Mouse (Mus musculus) embryonic facial prominence, embryonic 15.5 days (tissue): ENCODE measurements around the gene Amn1. TPM values are rescaled to one million over a fixed set of nuclear protein-coding genes. Genes with fewer than 3 reads are reported as not detected.

Experiments used
- ATAC-seq: fragments of 200-750 bp; cut with Nextera tagmentation; 2 replicates; pipeline ENCODE4 v1.8.0; 2017; ENCODE audit warnings: low read depth, moderate TSS enrichment; ENCODE audit not compliant: insufficient number of reproducible peaks, low FRiP score, low TSS enrichment
- H3K27ac ChIP-seq: fragments of 300-500 bp; sonication (generic); replicated peaks from 2 replicates; pipeline ENCODE4 v1.5.1; 2015; ENCODE audit warnings: mild to moderate bottlenecking, inconsistent platforms
- H3K27me3 ChIP-seq: fragments of 300-500 bp; sonication (generic); 2 replicates; pipeline ENCODE4 v1.6.1; 2015; ENCODE audit warnings: inconsistent platforms
- H3K36me3 ChIP-seq: fragments of 300-500 bp; sonication (generic); 2 replicates; pipeline ENCODE4 v1.6.1; 2015; ENCODE audit warnings: mild to moderate bottlenecking, inconsistent platforms
- H3K4me1 ChIP-seq: fragments of 300-500 bp; sonication (generic); 2 replicates; pipeline ENCODE4 v1.6.1; 2015; ENCODE audit warnings: inconsistent platforms
- H3K4me2 ChIP-seq: fragments of 300-500 bp; sonication (generic); replicated peaks from 2 replicates; pipeline ENCODE4 v1.6.1; 2015; ENCODE audit warnings: mild to moderate bottlenecking, inconsistent platforms
- H3K4me3 ChIP-seq: fragments of 300-500 bp; sonication (generic); replicated peaks from 2 replicates; pipeline ENCODE4 v1.5.1; 2015; ENCODE audit warnings: mild to moderate bottlenecking, inconsistent platforms
- H3K9ac ChIP-seq: fragments of 300-500 bp; sonication (generic); 2 replicates; pipeline ENCODE4 v1.6.1; 2015; ENCODE audit warnings: inconsistent platforms
- H3K9me3 ChIP-seq: fragments of 300-500 bp; sonication (generic); replicated peaks from 2 replicates; pipeline ENCODE4 v1.6.1; 2016; ENCODE audit warnings: inconsistent platforms
- WGBS: fragments of 180-500 bp; shearing (Covaris S2); methylation state at CpG from one replicate; pipeline ENCODE4 v1.1.7; 2015; 5-methylcytosine and 5-hydroxymethylcytosine counted together
- polyA plus RNA-seq: library from polyadenylated mRNA; unstranded; fragments of >200 nt; fragmentation: Nextera tagmentation; extraction: Ambion mirVana; gene quantifications from 2 replicates; pipeline ENCODE4 v1.2.1, GENCODE M21; 2015

The Amn1 gene
- polyA plus RNA-seq, 1 experiment from 2014 or later = 29.7 TPM

GRCm38 (mm10) chr6:149154116-149155030, 34.1 kb downstream of the Amn1 start:
- peaks cover 29% of the 10 kb centered on the region for H3K36me3 ChIP-seq
- no peak overlapping the region for H3K27ac ChIP-seq
- H3K9me3 ChIP-seq = no peaks in the 10 kb centered on the region
- no peak overlapping the region for H3K9ac ChIP-seq
- 28% methylated on average over 8 of the region's 8 CpGs for WGBS
- no peaks in the 10 kb centered on the region for H3K4me1 ChIP-seq
- no peak overlapping the region for H3K4me3 ChIP-seq
- H3K4me2 ChIP-seq = no peak overlapping the region
- no peaks in the 10 kb centered on the region for H3K27me3 ChIP-seq
- no peak for ATAC-seq

- no peaks in the 10 kb centered on the region for H3K27me3 ChIP-seq
- no peak overlapping the region for H3K4me3 ChIP-seq
- WGBS = 40% methylated on average over 6 of the region's 6 CpGs
- H3K9ac ChIP-seq = no peak overlapping the region
- peaks cover 23% of the 10 kb centered on the region for H3K36me3 ChIP-seq
- H3K4me2 ChIP-seq = no peak overlapping the region
- no peak for ATAC-seq
- no peaks in the 10 kb centered on the region for H3K4me1 ChIP-seq
- H3K9me3 ChIP-seq = no peaks in the 10 kb centered on the region
- H3K27ac ChIP-seq = no peak overlapping the region
Observed at GRCm38 (mm10) chr6:149153473-149154115, 34.9 kb downstream of the Amn1 start.

DNA sequence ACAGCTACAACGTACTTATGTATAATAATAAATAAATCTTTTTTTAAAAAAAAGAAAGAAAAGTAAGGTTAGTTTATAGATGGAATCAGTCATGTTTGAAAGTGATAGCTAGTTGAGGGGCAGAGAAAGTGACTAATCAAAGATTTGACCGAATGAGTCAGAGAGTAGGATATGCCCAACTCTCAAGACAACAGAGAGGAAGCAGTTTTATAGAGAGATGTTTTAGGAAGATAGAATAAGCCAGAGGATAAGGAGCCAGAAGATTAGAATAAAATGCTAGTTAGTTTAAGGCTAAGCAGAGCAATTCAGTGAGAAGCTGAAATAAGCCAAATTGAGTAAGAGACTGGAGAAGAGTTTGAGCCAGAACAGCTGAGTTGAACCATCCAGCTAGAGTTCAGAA, 36.4 kb downstream of the Amn1 start:
- Histone ChIP-seq H3K4me1 (no peaks in the 10 kb centered on the region), H3K9ac (no peak overlapping the region)
- WGBS = 86% methylated on average over 2 of the region's 2 CpGs

DNA sequence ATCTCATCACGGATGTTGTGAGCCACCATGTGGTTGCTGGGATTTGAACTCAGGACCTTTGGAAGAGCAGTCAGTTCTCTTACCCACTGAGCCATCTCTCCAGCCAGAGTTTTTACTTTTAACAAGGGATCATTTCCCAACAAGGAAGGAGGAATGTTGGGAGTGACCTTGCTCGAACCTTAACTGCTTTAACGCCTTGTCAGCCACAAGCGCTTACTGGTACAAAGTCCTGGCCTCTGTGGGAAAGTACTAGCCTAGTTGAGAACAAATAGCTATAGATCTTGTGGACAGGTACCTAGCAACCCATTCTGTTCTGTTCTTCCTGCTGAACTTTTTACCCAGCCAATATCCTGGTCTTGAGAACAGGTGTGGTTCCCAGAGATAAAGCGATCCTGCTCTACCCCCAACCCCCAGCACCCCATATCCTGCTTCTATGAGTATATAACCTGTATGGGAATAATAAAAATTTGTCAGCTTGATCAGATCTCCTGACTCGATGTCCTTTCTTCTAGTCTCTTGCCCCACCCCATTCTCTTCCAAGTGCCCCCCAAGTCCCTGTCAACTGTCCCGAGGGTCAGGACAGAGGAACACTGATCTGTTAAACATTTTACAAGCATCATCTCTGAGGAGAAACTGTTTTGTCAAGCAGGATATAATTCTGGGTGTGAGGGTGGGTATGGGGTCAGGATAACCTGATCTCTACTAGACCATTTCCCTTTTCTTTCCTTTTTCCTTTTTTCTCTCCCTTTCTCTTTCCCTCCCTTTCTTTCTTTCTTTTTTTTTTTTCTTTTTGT, 39.9 kb downstream of the Amn1 start:
- no peaks in the 10 kb centered on the region for H3K9me3 ChIP-seq
- H3K4me3 ChIP-seq = no peak overlapping the region
- no peak overlapping the region for H3K27ac ChIP-seq
- no peaks in the 10 kb centered on the region for H3K4me1 ChIP-seq
- ATAC-seq = no peak
- no peak overlapping the region for H3K9ac ChIP-seq
- no peak overlapping the region for H3K4me2 ChIP-seq
- WGBS = 90% methylated on average over 7 of the region's 7 CpGs
- peaks cover 22% of the 10 kb centered on the region; the same call in 1 of the 2 replicates for H3K36me3 ChIP-seq
- H3K27me3 ChIP-seq = no peaks in the 10 kb centered on the region

More for the DNA sequence above, 36.4 kb downstream of the Amn1 start:
- Histone ChIP-seq H3K27ac (no peak overlapping the region), H3K27me3 (no peaks in the 10 kb centered on the region), H3K36me3 (peaks cover 17% of the 10 kb centered on the region; the same call in 1 of the 2 replicates), H3K4me2 (no peak overlapping the region), H3K4me3 (no peak overlapping the region), H3K9me3 (no peaks in the 10 kb centered on the region)
- ATAC-seq = no peak

GRCm38 (mm10) chr6:149145143-149145542, 43.4 kb downstream of the Amn1 start:
- no peak overlapping the region for H3K27ac ChIP-seq
- H3K36me3 ChIP-seq = peaks cover 9% of the 10 kb centered on the region; the same call in 1 of the 2 replicates
- WGBS = 97% methylated on average over 1 of the region's 1 CpGs
- 0 out of 2 replicates have a peak, but pooled peaks cover 5% of the 10 kb centered on the region for H3K4me1 ChIP-seq
- H3K27me3 ChIP-seq = no peaks in the 10 kb centered on the region
- H3K9me3 ChIP-seq = no peaks in the 10 kb centered on the region
- no peak overlapping the region for H3K9ac ChIP-seq
- no peak overlapping the region for H3K4me2 ChIP-seq
- no peak overlapping the region for H3K4me3 ChIP-seq
- ATAC-seq = no peak

DNA sequence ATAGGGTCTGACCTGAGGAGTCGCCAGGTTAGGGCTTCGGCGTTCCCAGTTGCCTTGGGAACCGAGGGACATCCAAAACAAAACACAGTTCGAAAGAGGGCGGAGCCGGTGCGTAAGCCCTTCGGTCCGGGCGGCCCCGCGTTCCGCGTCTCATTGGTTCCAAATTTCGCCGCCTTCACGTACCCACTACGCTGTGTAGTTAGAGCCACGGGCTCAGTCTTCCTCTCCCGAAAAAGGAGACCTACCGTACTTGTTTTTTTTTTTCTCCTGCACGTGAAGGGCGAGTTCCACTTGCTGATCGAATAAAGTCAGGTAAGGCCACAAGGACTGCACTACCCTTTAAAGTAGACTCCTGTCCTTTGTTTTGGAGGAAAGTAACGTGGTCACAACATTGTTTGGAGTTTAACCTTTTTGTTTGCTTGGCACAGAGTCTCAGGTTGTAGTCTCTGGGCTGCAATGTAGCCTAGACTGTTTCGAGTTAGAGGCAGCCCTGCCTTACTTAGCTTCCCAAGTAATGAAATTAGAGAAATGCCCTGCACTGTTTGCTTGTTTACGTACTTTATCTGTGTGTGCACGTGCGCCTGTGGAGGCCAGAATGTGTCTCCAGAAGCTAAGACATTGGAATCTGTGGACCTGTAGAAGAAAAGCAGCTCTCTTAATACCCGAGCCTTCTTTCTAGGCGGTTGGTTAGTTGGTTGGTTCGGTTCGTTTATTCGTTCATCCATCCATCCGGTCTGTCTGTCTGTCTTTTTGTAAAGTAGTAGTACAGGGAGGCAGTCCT, 46.9 kb downstream of the Amn1 start:
- ATAC-seq = peak; percentile 91
- WGBS = 4% methylated on average over 36 of the region's 36 CpGs
- H3K27ac ChIP-seq = peak overlapping the region; percentile 52

GRCm38 (mm10) chr6:149139471-149139870, 49.0 kb downstream of the Amn1 start, which contains the start of gene Etfbkmt:
Gene Etfbkmt (plus strand): TSS chr6:149139849.
- no peak within 1 kb of the TSS for H3K4me2 ChIP-seq
- 0 out of 2 replicates have a peak, but pooled peaks cover 5% of the 10 kb centered on the region for H3K4me1 ChIP-seq
- no peaks in the 10 kb centered on the region for H3K27me3 ChIP-seq
- peaks cover 6% of the 10 kb centered on the region; the same call in 1 of the 2 replicates for H3K36me3 ChIP-seq
- ATAC-seq = no peak
- 70% methylated on average over 1 of the region's 1 CpGs for WGBS
- no peak within 1 kb of the TSS for H3K9ac ChIP-seq
- 0 out of 2 replicates have a peak within 1 kb of the TSS, but pooled peaks have one; percentile 54 for H3K4me3 ChIP-seq
- no peaks in the 10 kb centered on the region for H3K9me3 ChIP-seq
- no peak within 1 kb of the TSS for H3K27ac ChIP-seq

More for the DNA sequence above, 46.9 kb downstream of the Amn1 start:
- Histone ChIP-seq H3K4me3 (peak overlapping the region; percentile 54), H3K4me1 (0 out of 2 replicates have a peak, but pooled peaks cover 5% of the 10 kb centered on the region), H3K4me2 (peak overlapping the region; percentile 54), H3K36me3 (peaks cover 9% of the 10 kb centered on the region; the same call in 1 of the 2 replicates), H3K9ac (peak overlapping the region; percentile 18), H3K9me3 (no peaks in the 10 kb centered on the region), H3K27me3 (no peaks in the 10 kb centered on the region)

GRCm38 (mm10) chr6:149139011-149139410, 49.5 kb downstream of the Amn1 start:
- no peak overlapping the region for H3K4me2 ChIP-seq

DNA sequence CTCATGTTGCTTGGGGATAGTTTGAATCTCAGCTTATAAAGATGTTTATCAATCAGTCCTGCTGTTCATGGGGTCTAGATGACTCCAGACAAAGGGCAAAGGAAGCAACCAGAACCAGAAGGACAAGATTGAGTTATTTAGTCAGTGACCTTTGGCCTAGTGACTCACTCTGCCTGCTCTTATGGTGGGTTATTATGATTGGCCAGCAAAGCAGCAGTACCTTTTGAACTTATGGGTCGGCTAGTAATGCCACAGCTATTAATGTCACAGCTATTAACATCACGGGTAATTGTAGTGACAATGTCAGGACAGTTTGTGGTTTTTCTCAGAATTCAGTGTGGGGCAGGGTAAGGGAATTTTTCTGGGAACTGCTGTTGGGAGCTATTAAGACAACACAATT, 50.6 kb downstream of the Amn1 start:
- H3K27ac ChIP-seq = no peak overlapping the region
- H3K4me2 ChIP-seq = no peak overlapping the region
- no peak for ATAC-seq
- no peaks in the 10 kb centered on the region for H3K27me3 ChIP-seq
- no peaks in the 10 kb centered on the region for H3K9me3 ChIP-seq
- H3K36me3 ChIP-seq = no peaks in the 10 kb centered on the region
- H3K4me1 ChIP-seq = 0 out of 2 replicates have a peak, but pooled peaks cover 5% of the 10 kb centered on the region
- H3K4me3 ChIP-seq = no peak overlapping the region
- no peak overlapping the region for H3K9ac ChIP-seq
- WGBS = 45% methylated on average over 2 of the region's 2 CpGs

More at GRCm38 (mm10) chr6:149139011-149139410, 49.5 kb downstream of the Amn1 start:
- Histone ChIP-seq H3K4me1 (0 out of 2 replicates have a peak, but pooled peaks cover 5% of the 10 kb centered on the region), H3K4me3 (no peak overlapping the region), H3K27me3 (no peaks in the 10 kb centered on the region), H3K9me3 (no peaks in the 10 kb centered on the region), H3K9ac (no peak overlapping the region), H3K36me3 (peaks cover 1% of the 10 kb centered on the region; the same call in 1 of the 2 replicates), H3K27ac (no peak overlapping the region)
- WGBS = 87% methylated on average over 3 of the region's 3 CpGs
- no peak for ATAC-seq

DNA sequence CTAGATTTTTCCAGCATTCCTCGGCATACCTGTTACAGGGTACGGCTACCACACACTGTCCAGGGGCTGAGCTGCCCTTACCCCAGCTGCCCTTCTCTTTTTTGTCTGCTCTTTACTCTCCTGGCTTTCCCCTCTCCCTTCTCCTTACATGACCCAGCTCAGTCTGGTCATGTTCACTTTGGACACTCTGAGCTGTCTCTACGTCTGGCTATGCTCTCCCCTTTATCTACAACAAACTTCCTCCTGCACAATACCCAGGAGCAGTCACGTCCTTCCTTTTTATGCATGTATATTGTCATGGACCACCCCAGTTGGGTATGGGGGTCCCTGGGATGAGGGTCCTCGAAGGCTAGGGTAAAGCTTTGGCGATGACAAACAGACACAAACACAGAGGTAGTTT, 52.9 kb downstream of the Amn1 start:
- ATAC-seq = no peak
- H3K36me3 ChIP-seq = no peaks in the 10 kb centered on the region
- H3K9ac ChIP-seq = no peak overlapping the region
- H3K27ac ChIP-seq = no peak overlapping the region
- 80% methylated on average over 6 of the region's 6 CpGs for WGBS
- H3K27me3 ChIP-seq = no peaks in the 10 kb centered on the region
- no peak overlapping the region for H3K4me2 ChIP-seq
- H3K4me3 ChIP-seq = no peak overlapping the region
- no peaks in the 10 kb centered on the region for H3K4me1 ChIP-seq
- H3K9me3 ChIP-seq = no peaks in the 10 kb centered on the region
